Mouse (Mus musculus): ENCODE data around the gene Mpnd.

- no peak for TF ChIP-seq POLR2A (IDR thresholded peaks at IDR 0.05; ENCODE audit: borderline replicate concordance, control insufficient read depth, low read depth, low read length)
- TF ChIP-seq CTCF (IDR thresholded peaks at IDR 0.05; ENCODE audit: control insufficient read depth, insufficient read depth, low read length), result no peak
Measured at GRCm38 (mm10) chr17:56026303-56026702, 20.8 kb downstream of the Mpnd start.
